Mouse (Mus musculus) intestine, embryonic 16.5 days (tissue): Measurements from ENCODE around the gene Adamts3. TPM values are rescaled to one million over a fixed set of nuclear protein-coding genes. Genes with fewer than 3 reads are reported as not detected.

Experiments used
- ATAC-seq: fragments of 200-750 bp; cut with Nextera tagmentation; 2 replicates; pipeline ENCODE4 v1.8.0; 2017; ENCODE audit warnings: moderate TSS enrichment, moderate library complexity
- H3K27ac ChIP-seq: fragments of 300-500 bp; sonication (generic); 2 replicates; pipeline ENCODE4 v1.5.1; 2014; ENCODE audit warnings: mild to moderate bottlenecking, low read length
- H3K27me3 ChIP-seq: fragments of 300-500 bp; sonication (generic); replicated peaks from 2 replicates; pipeline ENCODE4 v1.6.1; 2014; ENCODE audit warnings: low read length, control low read depth, mixed read lengths; ENCODE audit not compliant: control insufficient read depth, insufficient read depth
- H3K36me3 ChIP-seq: fragments of 300-500 bp; sonication (generic); 2 replicates; pipeline ENCODE4 v1.6.1; 2014; ENCODE audit warnings: low read length, control low read depth; ENCODE audit not compliant: control insufficient read depth, insufficient read depth
- H3K4me1 ChIP-seq: fragments of 300-500 bp; sonication (generic); 2 replicates; pipeline ENCODE4 v1.6.1; 2014; ENCODE audit warnings: low read length, control low read depth, mixed read lengths; ENCODE audit not compliant: control insufficient read depth, insufficient read depth
- H3K4me2 ChIP-seq: fragments of 300-500 bp; sonication (generic); 2 replicates; pipeline ENCODE4 v1.6.1; 2014; ENCODE audit warnings: low read depth, low read length, control low read depth
- H3K4me3 ChIP-seq: fragments of 300-500 bp; sonication (generic); 2 replicates; pipeline ENCODE4 v1.5.1; 2014; ENCODE audit warnings: mild to moderate bottlenecking, low read length
- H3K9ac ChIP-seq: fragments of 300-500 bp; sonication (generic); 2 replicates; pipeline ENCODE4 v1.6.1; 2014; ENCODE audit warnings: low read depth, low read length
- H3K9me3 ChIP-seq: fragments of 300-500 bp; sonication (generic); 2 replicates; pipeline ENCODE4 v1.6.1; 2016; ENCODE audit warnings: low read length, control low read depth; ENCODE audit not compliant: control insufficient read depth
- WGBS: fragments of 180-500 bp; shearing (Covaris S2); extraction: QIAGEN DNeasy Blood & Tissue Kit; methylation state at CpG from one replicate; pipeline ENCODE4 v1.1.7; 2014; 5-methylcytosine and 5-hydroxymethylcytosine counted together
- polyA plus RNA-seq: library from polyadenylated mRNA; unstranded; fragments of >200 nt; fragmentation: Nextera tagmentation; extraction: Ambion mirVana; gene quantifications from 2 replicates; pipeline ENCODE4 v1.2.1, GENCODE M21; 2015

Gene Adamts3
- polyA plus RNA-seq, 1 experiment from 2014 or later, result 1.5 TPM

- WGBS, result 75% methylated on average over 2 of the region's 2 CpGs
- Histone ChIP-seq H3K4me1 (no peaks in the 10 kb centered on the region), H3K27me3 (no peaks in the 10 kb centered on the region), H3K9me3 (no peaks in the 10 kb centered on the region), H3K4me3 (no peak overlapping the region), H3K27ac (no peak overlapping the region), H3K9ac (no peak overlapping the region), H3K4me2 (no peak overlapping the region), H3K36me3 (no peaks in the 10 kb centered on the region)
- ATAC-seq, result no peak
Observed at GRCm38 (mm10) chr5:89734759-89735158, 148.4 kb downstream of the Adamts3 start.

GRCm38 (mm10) chr5:89730411-89730810 is 152.7 kb downstream of the Adamts3 start:
- Histone ChIP-seq H3K27ac (no peak overlapping the region), H3K4me3 (no peak overlapping the region), H3K4me1 (no peaks in the 10 kb centered on the region), H3K27me3 (no peaks in the 10 kb centered on the region), H3K9ac (no peak overlapping the region), H3K4me2 (no peak overlapping the region), H3K36me3 (no peaks in the 10 kb centered on the region), H3K9me3 (peaks cover 4% of the 10 kb centered on the region; the same call in 1 of the 2 replicates)
- WGBS, result 64% methylated on average over 3 of the region's 3 CpGs
- ATAC-seq, result peak; percentile 82

- no peak overlapping the region for H3K4me3 ChIP-seq
- H3K9ac ChIP-seq, result no peak overlapping the region
- H3K27me3 ChIP-seq, result no peaks in the 10 kb centered on the region
- 68% methylated on average over 3 of the region's 3 CpGs for WGBS
- no peaks in the 10 kb centered on the region for H3K4me1 ChIP-seq
- peaks cover 4% of the 10 kb centered on the region; the same call in 1 of the 2 replicates for H3K9me3 ChIP-seq
- no peaks in the 10 kb centered on the region for H3K36me3 ChIP-seq
- no peak overlapping the region for H3K4me2 ChIP-seq
- H3K27ac ChIP-seq, result no peak overlapping the region
- no peak for ATAC-seq
Observed at GRCm38 (mm10) chr5:89728117-89728516, 155.0 kb downstream of the Adamts3 start.

GRCm38 (mm10) chr5:89727497-89728057 is 155.6 kb downstream of the Adamts3 start:
- Histone ChIP-seq H3K27me3 (no peaks in the 10 kb centered on the region), H3K9me3 (peaks cover 4% of the 10 kb centered on the region; the same call in 1 of the 2 replicates), H3K4me1 (no peaks in the 10 kb centered on the region), H3K4me3 (no peak overlapping the region), H3K36me3 (no peaks in the 10 kb centered on the region), H3K27ac (no peak overlapping the region), H3K9ac (no peak overlapping the region), H3K4me2 (no peak overlapping the region)
- WGBS, result 59% methylated on average over 6 of the region's 6 CpGs
- ATAC-seq, result peak; percentile 93

GRCm38 (mm10) chr5:89714552-89714951 is 168.6 kb downstream of the Adamts3 start:
- H3K4me1 ChIP-seq, result no peaks in the 10 kb centered on the region
- no peak overlapping the region for H3K4me2 ChIP-seq
- no peak overlapping the region for H3K9ac ChIP-seq
- H3K36me3 ChIP-seq, result no peaks in the 10 kb centered on the region
- WGBS, result 41% methylated on average over 2 of the region's 2 CpGs
- H3K27me3 ChIP-seq, result no peaks in the 10 kb centered on the region
- no peak overlapping the region for H3K27ac ChIP-seq
- ATAC-seq, result no peak
- H3K9me3 ChIP-seq, result no peaks in the 10 kb centered on the region
- no peak overlapping the region for H3K4me3 ChIP-seq

- Histone ChIP-seq H3K36me3 (no peaks in the 10 kb centered on the region), H3K9ac (no peak overlapping the region), H3K27me3 (no peaks in the 10 kb centered on the region), H3K4me3 (no peak overlapping the region), H3K27ac (no peak overlapping the region), H3K9me3 (no peaks in the 10 kb centered on the region), H3K4me1 (no peaks in the 10 kb centered on the region), H3K4me2 (no peak overlapping the region)
- WGBS, result 85% methylated on average over 7 of the region's 7 CpGs
- ATAC-seq, result no peak
Observed at GRCm38 (mm10) chr5:89711116-89711859, 171.8 kb downstream of the Adamts3 start.

GRCm38 (mm10) chr5:89709459-89709858 is 173.7 kb downstream of the Adamts3 start:
- no peak overlapping the region for H3K27ac ChIP-seq
- WGBS, result 27% methylated on average over 4 of the region's 4 CpGs
- no peak overlapping the region for H3K9ac ChIP-seq
- no peaks in the 10 kb centered on the region for H3K9me3 ChIP-seq
- H3K4me2 ChIP-seq, result no peak overlapping the region
- no peaks in the 10 kb centered on the region for H3K36me3 ChIP-seq
- no peak overlapping the region for H3K4me3 ChIP-seq
- H3K27me3 ChIP-seq, result no peaks in the 10 kb centered on the region
- H3K4me1 ChIP-seq, result no peaks in the 10 kb centered on the region
- ATAC-seq, result peak; percentile 65; the same call in 1 of the 2 replicates

- no peaks in the 10 kb centered on the region for H3K36me3 ChIP-seq
- ATAC-seq, result peak; percentile 44; the same call in 1 of the 2 replicates
- H3K4me3 ChIP-seq, result no peak overlapping the region
- H3K27me3 ChIP-seq, result no peaks in the 10 kb centered on the region
- H3K9me3 ChIP-seq, result no peaks in the 10 kb centered on the region
- no peak overlapping the region for H3K9ac ChIP-seq
- WGBS, result 38% methylated on average over 1 of the region's 1 CpGs
- H3K4me2 ChIP-seq, result no peak overlapping the region
- H3K27ac ChIP-seq, result no peak overlapping the region
- no peaks in the 10 kb centered on the region for H3K4me1 ChIP-seq
Observed at GRCm38 (mm10) chr5:89704264-89704663, 178.9 kb downstream of the Adamts3 start.

GRCm38 (mm10) chr5:89701241-89702007 is 181.7 kb downstream of the Adamts3 start:
- 78% methylated on average over 9 of the region's 9 CpGs for WGBS
- peak; percentile 21; the same call in 1 of the 2 replicates for ATAC-seq
- Histone ChIP-seq H3K36me3 (no peaks in the 10 kb centered on the region), H3K4me2 (no peak overlapping the region), H3K4me1 (no peaks in the 10 kb centered on the region), H3K27me3 (no peaks in the 10 kb centered on the region), H3K27ac (no peak overlapping the region), H3K9me3 (no peaks in the 10 kb centered on the region), H3K9ac (no peak overlapping the region), H3K4me3 (no peak overlapping the region)
